Mouse (Mus musculus) erythroblast, embryonic 14.5 days (primary cell): Measurements from ENCODE around the gene Mfn2.

Experiments
- GATA1 ChIP-seq: IDR thresholded peaks from 2 replicates; pipeline ENCODE4 v1.6.1; 2012; ENCODE audit warnings: low read length, inconsistent platforms, mixed read lengths
- TAL1 ChIP-seq: IDR thresholded peaks from 3 replicates; pipeline ENCODE4 v1.6.1; 2012; ENCODE audit warnings: low read length, inconsistent platforms, mixed read lengths

DNA sequence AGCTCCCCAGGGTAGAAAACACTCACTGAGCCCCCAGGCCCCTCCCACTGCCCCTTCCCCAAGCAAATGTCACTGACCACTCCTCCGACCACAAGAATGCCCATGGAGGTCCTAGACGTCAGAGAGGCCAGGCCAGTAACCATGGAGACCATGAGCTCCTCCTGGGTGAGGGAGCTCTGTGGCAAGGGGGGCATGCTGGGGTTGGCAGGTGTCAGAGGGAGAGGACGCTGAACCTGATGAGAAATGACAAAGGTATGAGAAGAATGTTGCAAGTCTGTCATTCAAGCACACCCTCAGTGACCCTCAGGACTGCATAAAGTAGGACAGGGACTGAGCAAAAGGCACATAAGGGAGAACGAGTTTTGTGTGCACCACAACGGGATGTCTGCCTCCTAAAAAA, 24.6 kb downstream of the Mfn2 start:
- TF ChIP-seq GATA1: no peak
- no peak for TF ChIP-seq TAL1
